Mouse (Mus musculus) kidney, embryonic 15.5 days (tissue): ENCODE measurements at regions not wholly inside any gene's neighbourhood (a gene's known extent, or its start where the extent isn't known, plus 50 kb on each side); places are given as distances from the start of the nearest gene placed in this dataset.
"Not testable (repeated sequence)": the region's sequence is repeated elsewhere in the genome, so short reads cannot be mapped to it uniquely, and the experiment has no call there.

ENCODE experiments used
- ATAC-seq: fragments of 200-750 bp; cut with Nextera tagmentation; replicated peaks from 2 replicates; pipeline ENCODE4 v1.8.0; 2017; ENCODE audit warnings: moderate TSS enrichment; ENCODE audit not compliant: low FRiP score
- H3K27ac ChIP-seq: fragments of 300-500 bp; sonication (generic); 2 replicates; pipeline ENCODE4 v1.5.1; 2015; ENCODE audit warnings: mild to moderate bottlenecking, inconsistent platforms
- H3K27me3 ChIP-seq: fragments of 300-500 bp; sonication (generic); 2 replicates; pipeline ENCODE4 v1.6.1; 2015; ENCODE audit warnings: inconsistent platforms
- H3K36me3 ChIP-seq: fragments of 300-500 bp; sonication (generic); 2 replicates; pipeline ENCODE4 v1.6.1; 2015; ENCODE audit warnings: inconsistent platforms
- H3K4me1 ChIP-seq: fragments of 300-500 bp; sonication (generic); 2 replicates; pipeline ENCODE4 v1.6.1; 2015; ENCODE audit warnings: inconsistent platforms
- H3K4me2 ChIP-seq: fragments of 300-500 bp; sonication (generic); 2 replicates; pipeline ENCODE4 v1.6.1; 2015; ENCODE audit warnings: moderate library complexity, mild to moderate bottlenecking, inconsistent platforms
- H3K4me3 ChIP-seq: fragments of 300-500 bp; sonication (generic); replicated peaks from 2 replicates; pipeline ENCODE4 v1.5.1; 2015; ENCODE audit warnings: mild to moderate bottlenecking, inconsistent platforms
- H3K9ac ChIP-seq: fragments of 300-500 bp; sonication (generic); 2 replicates; pipeline ENCODE4 v1.6.1; 2015; ENCODE audit warnings: mild to moderate bottlenecking, inconsistent platforms
- H3K9me3 ChIP-seq: fragments of 300-500 bp; sonication (generic); replicated peaks from 2 replicates; pipeline ENCODE4 v1.6.1; 2016; ENCODE audit warnings: inconsistent platforms
- WGBS: fragments of 180-500 bp; shearing (Covaris S2); methylation state at CpG from one replicate; pipeline ENCODE4 v1.1.7; 2015; ENCODE audit warnings: mixed read lengths; 5-methylcytosine and 5-hydroxymethylcytosine counted together

- H3K4me3 ChIP-seq, result no peak overlapping the region
- no peak overlapping the region for H3K9ac ChIP-seq
- ATAC-seq, result 0 out of 2 replicates have a peak, but pooled peaks have one; percentile 43
- H3K9me3 ChIP-seq, result no peaks in the 10 kb centered on the region
- no peaks in the 10 kb centered on the region for H3K4me1 ChIP-seq
- H3K27me3 ChIP-seq, result no peaks in the 10 kb centered on the region
- H3K36me3 ChIP-seq, result no peaks in the 10 kb centered on the region
- 55% methylated on average over 1 of the region's 1 CpGs for WGBS
- H3K4me2 ChIP-seq, result no peak overlapping the region
- H3K27ac ChIP-seq, result no peak overlapping the region
These were observed 369.6 kb downstream of the Dok5 start for GRCm38 (mm10) chr2:171101180-171101579.

GRCm38 (mm10) chr2:171120033-171120802 is 388.6 kb downstream of the Dok5 start:
- not testable (repeated sequence) for ATAC-seq, H3K4me3 ChIP-seq, H3K36me3 ChIP-seq, H3K27me3 ChIP-seq, H3K9me3 ChIP-seq, H3K4me2 ChIP-seq, H3K4me1 ChIP-seq, H3K9ac ChIP-seq, H3K27ac ChIP-seq
- WGBS, result 92% methylated on average over 17 of the region's 19 CpGs

- 84% methylated on average over 4 of the region's 4 CpGs for WGBS
- no peak for ATAC-seq
- no peaks in the 10 kb centered on the region for H3K27me3 ChIP-seq
- no peak overlapping the region for H3K4me3 ChIP-seq
- no peak overlapping the region for H3K9ac ChIP-seq
- H3K9me3 ChIP-seq, result peaks cover 5% of the 10 kb centered on the region; the same call in 1 of the 2 replicates
- H3K4me2 ChIP-seq, result no peak overlapping the region
- no peak overlapping the region for H3K27ac ChIP-seq
- H3K36me3 ChIP-seq, result no peaks in the 10 kb centered on the region
- no peaks in the 10 kb centered on the region for H3K4me1 ChIP-seq
These were observed 403.2 kb downstream of the Dok5 start for GRCm38 (mm10) chr2:171134794-171135193.
